Mouse (Mus musculus) WW6 (cell line): ENCODE data around the gene Eps15.
A peak's percentile ranks its signal among the peaks of the same experiment; 100 is the strongest.

Experiments
- DNase-seq: peaks from one replicate; pipeline ENCODE4 v3.0.0-alpha.2; 2013; ENCODE audit warnings: low read depth, low spot score

Eps15 gene

GRCm38 (mm10) chr4:109268903-109269302 is 11.2 kb upstream of the Eps15 start:
- DNase-seq: no peak

- DNase-seq: no peak
Measured at GRCm38 (mm10) chr4:109271803-109272202, 8.3 kb upstream of the Eps15 start.

GRCm38 (mm10) chr4:109273586-109274240 is 6.4 kb upstream of the Eps15 start:
- no peak for DNase-seq

- peak; percentile 16 for DNase-seq
Measured at GRCm38 (mm10) chr4:109280459-109281160, 542 bp downstream of the Eps15 start.

GRCm38 (mm10) chr4:109281161-109281560 is 1.1 kb downstream of the Eps15 start:
- DNase-seq: no peak

- DNase-seq: no peak
Measured at GRCm38 (mm10) chr4:109281946-109282345, 1.9 kb downstream of the Eps15 start.

GRCm38 (mm10) chr4:109294629-109295028 is 14.6 kb downstream of the Eps15 start:
- no peak for DNase-seq

GRCm38 (mm10) chr4:109296510-109296909 is 16.4 kb downstream of the Eps15 start:
- no peak for DNase-seq

GRCm38 (mm10) chr4:109299136-109299535 is 19.1 kb downstream of the Eps15 start:
- DNase-seq: no peak

- DNase-seq: no peak
Measured at GRCm38 (mm10) chr4:109316941-109317894, 37.1 kb downstream of the Eps15 start.

- no peak for DNase-seq
Measured at GRCm38 (mm10) chr4:109336796-109337195, 56.7 kb downstream of the Eps15 start.

- DNase-seq: no peak
Measured at GRCm38 (mm10) chr4:109341222-109341621, 61.2 kb downstream of the Eps15 start.

GRCm38 (mm10) chr4:109342783-109343485 is 62.9 kb downstream of the Eps15 start:
- no peak for DNase-seq

GRCm38 (mm10) chr4:109343909-109344308 is 63.8 kb downstream of the Eps15 start:
- no peak for DNase-seq

- no peak for DNase-seq
Measured at GRCm38 (mm10) chr4:109378107-109378506, 98.0 kb downstream of the Eps15 start.

GRCm38 (mm10) chr4:109382457-109382856 is 102.4 kb downstream of the Eps15 start:
- no peak for DNase-seq

GRCm38 (mm10) chr4:109385599-109385998 is 105.5 kb downstream of the Eps15 start:
- DNase-seq: no peak

- no peak for DNase-seq
Measured at GRCm38 (mm10) chr4:109393229-109393779, 113.2 kb downstream of the Eps15 start.

GRCm38 (mm10) chr4:109393902-109394301 is 113.8 kb downstream of the Eps15 start:
- no peak for DNase-seq

GRCm38 (mm10) chr4:109394314-109395074 is 114.4 kb downstream of the Eps15 start:
- no peak for DNase-seq
